Mouse (Mus musculus) heart, embryonic 15.5 days (tissue): Measurements from ENCODE around the gene Gm5935. TPM values are rescaled to one million over a fixed set of nuclear protein-coding genes. Genes with fewer than 3 reads are reported as not detected.
"Not testable (repeated sequence)": the region's sequence is repeated elsewhere in the genome, so short reads cannot be mapped to it uniquely, and the experiment has no call there.

Source experiments
- ATAC-seq: fragments of 200-750 bp; cut with Nextera tagmentation; replicated peaks from 2 replicates; pipeline ENCODE4 v1.8.0; 2017; ENCODE audit warnings: low read depth, moderate TSS enrichment; ENCODE audit not compliant: insufficient number of reproducible peaks, insufficient read depth, low FRiP score
- H3K27ac ChIP-seq: fragments of 300-500 bp; sonication (generic); 2 replicates; pipeline ENCODE4 v1.5.1; 2015; ENCODE audit warnings: mild to moderate bottlenecking, inconsistent platforms
- H3K27me3 ChIP-seq: fragments of 300-500 bp; sonication (generic); 2 replicates; pipeline ENCODE4 v1.6.1; 2015; ENCODE audit warnings: inconsistent platforms
- H3K36me3 ChIP-seq: fragments of 300-500 bp; sonication (generic); 2 replicates; pipeline ENCODE4 v1.6.1; 2015; ENCODE audit warnings: mild to moderate bottlenecking, inconsistent platforms
- H3K4me1 ChIP-seq: fragments of 300-500 bp; sonication (generic); replicated peaks from 2 replicates; pipeline ENCODE4 v1.6.1; 2015; ENCODE audit warnings: inconsistent platforms
- H3K4me2 ChIP-seq: fragments of 300-500 bp; sonication (generic); 2 replicates; pipeline ENCODE4 v1.6.1; 2015; ENCODE audit warnings: inconsistent platforms, mild to moderate bottlenecking, moderate library complexity
- H3K4me3 ChIP-seq: fragments of 300-500 bp; sonication (generic); 2 replicates; pipeline ENCODE4 v1.5.1; 2015; ENCODE audit warnings: mild to moderate bottlenecking, inconsistent platforms
- H3K9ac ChIP-seq: fragments of 300-500 bp; sonication (generic); 2 replicates; pipeline ENCODE4 v1.6.1; 2015; ENCODE audit warnings: mild to moderate bottlenecking, inconsistent platforms
- H3K9me3 ChIP-seq: fragments of 300-500 bp; sonication (generic); replicated peaks from 2 replicates; pipeline ENCODE4 v1.6.1; 2016; ENCODE audit warnings: inconsistent platforms
- WGBS: fragments of 180-500 bp; shearing (Covaris S2); methylation state at CpG from one replicate; pipeline ENCODE4 v1.1.7; 2015; ENCODE audit warnings: mixed read lengths; 5-methylcytosine and 5-hydroxymethylcytosine counted together
- polyA plus RNA-seq: library from polyadenylated mRNA; unstranded; fragments of >200 nt; fragmentation: Nextera tagmentation; extraction: Ambion mirVana; gene quantifications from 2 replicates; pipeline ENCODE4 v1.2.1, GENCODE M21; 2015

Gene Gm5935
- polyA plus RNA-seq = not detected in 2 replicates

DNA sequence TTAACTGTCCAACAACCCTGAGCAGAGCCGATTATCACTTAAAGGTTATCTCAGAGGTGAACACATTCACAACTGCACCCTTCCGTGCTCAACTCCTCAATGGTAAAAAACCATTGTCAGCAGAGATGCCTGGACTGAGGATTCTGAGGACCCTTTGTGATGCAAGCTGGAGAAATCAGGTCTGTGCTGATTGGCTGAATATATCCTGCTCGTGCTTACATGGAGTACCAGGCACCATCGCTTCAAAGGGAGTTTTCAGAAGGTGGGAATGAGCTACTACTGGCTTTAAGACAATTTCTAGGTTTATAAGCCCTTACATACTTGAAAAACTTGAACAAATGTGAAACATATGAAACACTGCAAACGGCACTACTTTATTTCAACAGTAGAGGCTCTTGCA is at the start of gene Gm5935:
Gm5935 (minus strand) TSS at position 101 of the 400 bp plus-strand sequence.
- not testable (repeated sequence) for H3K27ac ChIP-seq, H3K36me3 ChIP-seq, H3K9me3 ChIP-seq, H3K4me3 ChIP-seq, H3K27me3 ChIP-seq, H3K4me2 ChIP-seq, ATAC-seq, H3K4me1 ChIP-seq, H3K9ac ChIP-seq
- WGBS = 77% methylated on average over 5 of the region's 5 CpGs

Other genes with a start within 250 kb of the Gm5935 start
- gene Gm4297, start 200.3 kb downstream of the Gm5935 start, polyA plus RNA-seq = not detected in 2 replicates